Mouse (Mus musculus): ENCODE measurements around the gene Pkp1.

Gene Pkp1

DNA sequence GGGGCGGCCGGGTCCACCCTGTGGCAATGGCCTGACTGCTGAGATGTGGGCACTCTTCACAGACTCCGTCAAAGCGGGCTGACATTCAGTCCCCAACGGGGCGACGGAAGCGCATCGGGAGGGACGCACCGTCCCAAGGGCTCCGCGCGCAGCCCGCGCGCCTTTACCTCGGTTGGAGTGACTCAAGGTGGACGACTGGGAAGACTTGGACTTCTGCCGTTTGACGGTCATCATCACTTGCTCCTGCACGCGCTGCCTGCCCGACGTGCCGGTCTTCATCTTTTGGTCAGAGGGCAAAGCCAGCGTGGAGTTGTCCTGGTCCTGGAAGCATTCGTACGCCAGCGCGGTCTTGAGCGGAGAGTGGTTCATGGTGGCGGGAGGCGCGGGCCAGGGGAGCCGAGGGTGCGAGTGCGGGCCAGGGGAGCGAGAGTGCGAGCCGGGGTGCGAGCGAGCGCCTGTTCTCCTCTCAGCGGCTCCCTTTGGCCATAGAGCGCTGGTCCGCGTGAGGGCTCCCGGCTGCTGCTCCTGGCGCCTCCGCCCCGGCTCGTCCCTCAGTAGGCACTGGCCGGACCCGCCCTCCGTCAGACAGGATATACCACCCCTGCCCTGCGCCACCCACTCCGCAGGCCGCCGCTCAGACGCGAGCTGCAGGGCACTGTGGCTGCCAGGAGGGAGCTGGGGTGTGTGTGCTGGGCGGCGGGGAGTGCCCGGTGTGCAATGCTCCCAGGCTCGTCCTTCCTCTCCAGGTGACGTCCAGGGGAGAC lies at the start of gene Pkp1:
TSS of gene Pkp1 (minus strand) at position 564 of the 764 bp plus-strand sequence.
- DNase-seq: no peak

DNA sequence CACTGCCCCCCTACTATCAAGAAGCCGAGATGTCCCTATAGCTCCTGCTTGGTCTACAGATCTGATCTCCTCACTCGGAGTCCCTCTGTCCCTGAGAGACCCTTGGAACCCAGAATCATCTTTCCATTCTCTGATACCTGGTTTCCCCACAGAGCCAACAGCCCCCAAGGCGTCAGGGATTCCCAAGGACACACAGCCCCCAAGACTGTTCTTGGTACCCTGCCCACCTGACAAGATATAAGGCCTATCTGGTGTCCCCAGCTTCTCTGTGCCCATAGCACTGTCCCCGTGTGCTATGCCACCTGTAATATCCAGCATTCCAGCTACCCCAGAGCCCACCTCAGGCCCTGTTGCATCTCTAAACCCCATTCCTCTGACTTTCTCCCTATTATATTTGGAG lies 48.7 kb upstream of the Pkp1 start:
- no peak for DNase-seq

DNA sequence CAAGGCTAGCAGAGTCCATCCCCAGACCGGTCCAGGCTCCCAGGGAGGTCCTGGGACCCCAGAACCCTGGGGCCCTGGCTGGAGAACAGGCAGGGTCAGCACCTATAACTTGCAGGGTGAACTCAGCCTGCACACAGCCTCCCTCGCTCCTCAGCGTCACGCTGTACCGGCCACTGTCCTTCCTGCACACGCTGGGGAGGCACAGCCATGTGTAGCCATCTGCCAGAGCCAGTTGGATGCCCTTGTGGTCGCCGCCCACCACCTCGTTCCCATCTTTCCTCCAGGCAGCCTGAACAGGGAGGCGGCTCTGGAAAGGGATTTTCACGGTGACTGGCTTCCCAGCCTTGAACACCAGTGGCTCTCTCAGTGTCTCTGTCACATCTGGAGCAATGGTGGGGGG lies 45.6 kb upstream of the Pkp1 start:
- no peak for DNase-seq

DNA sequence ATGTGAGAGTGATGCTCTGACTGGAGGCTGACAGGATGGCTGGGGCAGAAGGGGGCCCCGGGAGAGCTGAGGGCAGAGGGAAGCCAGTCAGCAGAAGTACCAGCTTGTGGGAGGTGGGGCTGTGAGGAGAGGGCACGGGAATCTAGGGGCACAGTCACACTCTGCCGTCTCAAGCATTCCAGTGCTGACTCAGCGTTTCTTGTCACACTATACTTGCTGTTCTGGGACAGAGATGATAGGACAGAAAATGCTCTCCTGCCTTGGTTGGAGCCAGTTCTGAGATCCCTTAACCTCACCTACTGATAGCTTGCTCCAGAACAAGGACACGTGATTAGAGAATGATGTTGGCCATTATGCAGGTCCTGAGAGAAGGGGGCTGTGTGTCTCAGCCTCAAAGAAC lies 44.2 kb upstream of the Pkp1 start:
- no peak for DNase-seq

DNA sequence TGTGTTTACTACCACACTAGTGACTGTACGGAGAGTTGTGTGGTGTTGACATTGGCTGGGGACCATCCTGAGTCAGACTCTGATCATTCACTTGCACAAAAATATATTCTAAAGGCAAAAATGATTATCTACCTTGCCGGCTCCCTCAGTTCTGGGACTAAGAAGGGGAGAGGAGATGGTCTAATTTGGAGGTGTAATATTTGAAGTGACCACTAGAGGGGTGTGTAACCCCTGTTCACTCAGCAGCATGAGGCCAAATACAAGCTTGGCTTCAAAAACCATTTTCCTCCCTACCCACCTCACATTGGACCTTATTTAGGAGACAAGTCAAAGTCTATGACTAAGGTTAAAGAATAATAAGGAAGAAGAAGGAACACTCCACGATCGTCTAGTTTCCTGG lies 39.5 kb upstream of the Pkp1 start:
- DNase-seq: no peak

DNA sequence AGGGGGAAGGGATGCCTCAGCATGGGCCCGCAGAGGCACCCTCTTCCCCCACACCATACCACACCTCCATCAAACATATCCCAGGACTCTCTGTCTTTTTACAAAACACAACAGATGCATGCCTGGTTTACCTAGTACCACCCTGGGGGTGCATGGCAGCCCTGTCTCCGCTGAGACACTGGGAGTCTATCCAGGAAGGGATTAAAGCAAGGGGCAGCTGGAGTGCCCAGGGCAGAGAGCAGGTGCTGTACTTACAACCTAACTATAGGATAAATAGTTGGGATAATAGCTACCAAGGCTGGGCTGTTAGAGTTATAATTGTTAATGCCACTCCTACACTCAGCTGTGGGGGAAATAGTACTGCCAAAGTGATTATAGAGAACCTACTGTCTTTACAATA lies 29.9 kb upstream of the Pkp1 start:
- no peak for DNase-seq

DNA sequence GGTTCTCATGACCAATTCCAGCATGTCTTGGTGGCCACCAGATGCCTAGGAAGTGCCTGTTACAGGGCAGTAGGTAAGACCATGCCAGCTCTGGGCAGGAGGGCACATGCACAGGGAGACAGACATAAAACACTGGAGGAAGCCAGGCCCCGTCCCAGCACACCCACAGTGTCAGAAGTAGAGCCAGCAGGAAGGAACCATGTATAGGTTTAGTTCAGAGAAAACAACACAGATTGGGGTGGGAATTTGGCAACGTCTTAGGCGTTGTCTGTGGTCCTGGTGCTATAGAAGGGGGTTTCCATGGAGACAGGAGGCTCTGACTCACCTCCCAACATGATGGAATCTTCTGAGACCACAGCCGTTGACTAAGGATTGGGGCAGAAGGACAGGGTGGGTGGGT lies 27.2 kb upstream of the Pkp1 start:
- no peak for DNase-seq

DNA sequence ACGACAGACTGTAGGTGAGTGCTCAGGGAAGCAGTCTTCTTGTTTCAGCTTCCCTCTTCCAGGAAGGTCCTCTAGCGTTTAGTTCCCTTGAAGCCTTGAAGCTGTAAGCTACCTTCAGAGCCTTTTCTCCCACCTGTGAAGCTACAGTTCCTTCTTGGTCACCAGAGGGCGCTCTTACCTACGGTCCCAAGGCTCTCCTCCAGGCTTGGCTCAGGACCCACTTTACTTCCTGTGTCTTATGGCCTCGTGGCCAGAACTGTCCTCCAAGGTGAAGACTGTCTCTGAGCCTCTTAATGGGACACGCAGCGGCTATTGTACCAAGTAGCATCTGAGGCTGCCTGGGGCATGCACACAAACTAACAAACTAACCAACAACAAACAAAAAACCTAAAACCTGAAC lies 26.7 kb upstream of the Pkp1 start:
- peak; percentile 22 to 47 for DNase-seq

DNA sequence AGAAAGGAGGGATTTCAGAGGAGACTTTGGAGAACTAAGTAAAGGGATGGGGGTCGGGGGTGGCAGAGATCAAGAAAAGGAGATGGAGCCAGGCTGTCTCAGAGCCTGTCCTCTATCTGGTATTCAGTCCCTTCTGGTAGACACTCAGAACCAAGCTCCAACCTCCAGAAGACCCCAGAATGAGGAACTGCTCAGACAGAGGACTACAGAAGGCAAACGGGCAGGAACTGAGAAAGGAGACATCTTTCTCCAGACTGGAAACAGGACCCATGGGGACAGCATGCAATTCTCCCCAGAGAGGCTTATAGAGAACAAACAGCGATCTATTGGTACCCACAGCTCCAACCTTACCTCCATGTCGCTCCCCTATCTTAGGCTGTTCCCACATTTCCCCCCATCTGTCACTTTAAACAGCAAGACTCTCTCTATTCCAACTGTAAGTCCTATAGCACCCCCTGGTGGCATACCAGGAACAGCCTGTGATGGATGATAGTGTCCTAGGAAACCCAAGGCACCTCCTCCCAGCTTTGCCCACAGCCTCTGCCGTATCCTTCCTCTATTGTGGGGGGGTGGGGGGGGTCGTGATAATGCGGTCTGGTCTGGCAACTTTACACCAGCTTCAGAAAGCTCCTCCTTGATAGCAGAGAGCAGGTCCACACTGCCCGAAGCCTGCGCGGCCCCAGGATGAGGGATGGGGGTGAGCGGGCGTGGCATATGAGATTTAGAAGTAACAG lies 25.7 kb upstream of the Pkp1 start:
- DNase-seq: peak; percentile 36 to 71

DNA sequence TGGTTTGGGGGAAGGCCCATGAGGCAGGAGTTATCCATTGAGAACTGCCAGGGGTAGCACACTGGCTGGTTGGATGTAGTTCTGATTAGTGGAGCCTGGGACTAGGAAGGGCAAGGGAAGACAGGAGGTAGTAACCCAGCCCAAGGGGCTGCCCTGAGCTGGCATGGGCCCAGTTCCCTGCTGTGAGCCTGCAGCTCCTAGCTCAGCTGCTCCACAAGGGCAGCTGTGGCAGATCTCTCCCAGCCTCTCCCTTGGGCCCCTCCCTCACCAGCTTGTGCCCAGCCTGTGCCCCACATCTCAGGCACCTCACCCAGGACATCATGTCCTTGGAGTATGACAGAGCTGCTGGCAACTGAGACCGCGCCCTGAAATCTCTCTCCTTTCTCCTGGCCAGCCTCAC lies 24.7 kb upstream of the Pkp1 start:
- no peak for DNase-seq

DNA sequence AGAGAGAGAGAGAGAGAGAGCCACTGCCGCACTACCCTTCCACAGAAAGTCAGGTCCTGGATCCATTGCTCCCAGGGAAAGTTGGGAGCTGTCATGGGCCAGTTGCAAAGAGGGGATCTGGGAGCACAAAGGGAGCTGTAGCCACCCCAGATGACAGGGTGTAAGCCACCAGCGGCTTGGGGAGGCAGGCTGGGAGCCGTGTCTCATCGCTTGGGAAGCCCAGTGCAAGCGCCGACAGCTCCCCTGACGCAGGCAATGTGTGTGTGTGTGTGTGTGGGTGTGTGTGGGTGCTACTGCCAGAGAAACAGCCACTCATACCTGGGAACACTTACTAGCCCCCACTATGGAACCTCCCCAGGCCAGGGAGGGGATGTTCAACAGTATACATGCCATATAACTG lies 23.1 kb upstream of the Pkp1 start:
- DNase-seq: no peak

DNA sequence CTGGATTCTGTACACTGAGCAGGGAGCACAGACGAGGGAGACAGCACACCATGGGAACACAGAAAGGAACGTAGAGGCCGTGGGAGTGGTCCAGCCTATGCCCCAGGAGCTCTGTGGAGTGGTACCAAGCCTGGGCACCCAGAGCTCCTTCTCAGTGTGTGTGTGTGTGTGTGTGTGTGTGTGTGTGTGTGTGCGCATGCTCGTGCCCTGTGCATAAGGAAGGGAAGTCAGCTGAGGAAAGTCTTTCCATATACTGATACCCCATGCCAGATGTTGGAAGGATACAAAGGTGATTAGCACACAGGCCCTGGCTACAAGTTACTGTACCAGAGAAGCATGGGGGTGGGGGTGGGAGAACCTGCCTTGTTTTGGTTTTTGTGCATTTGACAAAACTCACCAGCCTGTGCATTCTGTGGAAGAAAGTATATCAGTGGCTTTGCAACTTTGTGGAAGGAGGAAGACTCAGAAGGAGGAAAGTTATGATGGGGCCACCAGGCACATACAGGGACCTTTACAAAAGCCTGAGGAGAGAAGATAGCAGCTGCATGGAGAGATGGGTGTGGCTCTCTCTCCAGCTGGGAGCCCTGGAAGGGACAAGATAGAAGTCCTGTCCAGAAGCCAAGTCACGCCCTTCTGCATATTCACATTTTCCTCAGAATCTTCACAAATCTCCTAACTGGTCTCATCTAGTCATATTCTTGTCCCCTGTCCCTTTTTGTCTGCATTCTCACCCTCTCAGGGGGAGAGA lies 22.4 kb upstream of the Pkp1 start:
- DNase-seq: no peak

DNA sequence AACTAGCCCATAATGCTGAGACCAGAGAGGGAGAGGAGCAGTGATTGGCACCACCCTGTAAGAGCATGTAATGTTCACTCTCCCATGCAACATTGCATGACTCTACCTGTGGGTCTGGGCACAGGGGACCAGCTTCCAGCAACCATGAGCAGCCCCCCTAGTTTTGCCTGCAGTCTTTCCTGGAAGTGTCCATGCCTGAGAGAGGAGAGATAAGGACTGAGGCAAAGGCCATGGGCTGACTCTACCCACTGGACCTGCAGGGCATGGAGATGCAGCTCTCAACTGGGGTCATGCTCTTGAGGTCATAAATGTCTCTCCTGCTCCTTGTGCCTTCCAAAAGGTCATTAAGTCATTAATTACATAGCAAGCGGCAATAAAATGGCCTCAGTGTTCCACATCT lies 17.1 kb upstream of the Pkp1 start:
- DNase-seq: no peak

DNA sequence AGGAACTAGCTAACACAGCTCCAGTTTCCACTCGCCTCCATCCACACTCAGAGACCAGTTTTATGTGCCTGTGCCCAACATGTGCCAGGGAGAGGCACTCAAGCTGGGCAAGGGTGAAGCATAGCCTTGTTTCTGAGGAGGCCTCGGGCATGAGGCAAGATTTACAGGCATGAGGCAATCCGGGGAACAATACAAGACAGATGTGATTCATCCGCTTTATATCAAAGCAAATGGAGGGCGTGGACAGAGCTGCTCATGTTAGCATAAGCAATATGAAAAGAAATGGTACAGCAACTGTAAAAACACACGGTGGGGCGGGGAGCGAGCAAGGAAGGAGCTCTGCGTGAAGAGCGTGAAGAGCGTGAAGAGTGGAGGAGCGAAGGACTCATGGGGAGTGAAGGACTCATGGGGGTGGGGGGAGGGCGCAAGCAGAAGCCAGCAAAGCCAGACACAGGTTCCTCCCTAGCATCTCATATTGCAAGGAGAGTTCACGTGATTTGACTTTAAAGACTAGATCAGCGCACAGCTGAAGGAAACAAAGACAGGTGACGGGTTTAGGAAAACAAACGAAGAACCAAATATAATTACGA lies 14.8 kb upstream of the Pkp1 start:
- DNase-seq: no peak

DNA sequence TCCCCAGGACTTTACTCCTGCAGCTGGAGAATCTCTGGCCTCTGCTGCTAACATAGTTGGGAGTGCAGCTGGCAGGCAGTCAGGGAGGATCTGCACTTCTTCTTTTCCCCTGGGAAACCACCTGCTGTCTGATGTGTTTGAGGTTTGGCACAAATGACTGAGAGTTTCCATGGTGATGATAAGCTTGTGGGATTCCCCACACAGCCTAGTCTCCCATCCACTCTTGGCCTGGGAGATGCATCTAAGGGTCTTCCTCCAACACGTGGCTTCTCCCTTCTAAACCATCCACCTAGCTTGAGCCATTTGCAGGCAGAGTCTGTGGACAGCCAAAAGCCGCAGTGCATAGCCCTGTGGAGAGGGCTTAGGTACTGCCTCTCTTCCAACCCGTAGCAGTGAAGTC lies 10.9 kb upstream of the Pkp1 start:
- no peak for DNase-seq

DNA sequence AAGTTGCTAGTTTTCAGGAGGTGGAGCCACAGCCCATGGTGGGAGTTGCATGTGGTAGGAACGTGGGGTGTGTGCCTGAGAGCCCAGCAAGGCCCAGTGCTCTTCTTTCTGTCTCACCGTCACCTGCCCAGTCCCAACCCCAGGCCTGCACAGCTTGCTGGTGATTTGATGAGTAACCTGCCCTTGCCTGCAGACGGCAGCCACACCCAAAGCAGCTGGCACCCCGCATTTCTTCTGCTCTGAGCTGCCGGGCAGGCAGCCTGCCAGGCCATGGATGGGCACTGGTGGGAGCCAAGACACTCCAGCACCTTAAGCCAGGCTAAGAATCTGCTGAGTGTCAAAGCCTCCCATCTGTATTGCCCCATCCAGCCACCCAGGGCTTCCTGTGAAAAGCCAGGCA lies 6.8 kb upstream of the Pkp1 start:
- DNase-seq: no peak

DNA sequence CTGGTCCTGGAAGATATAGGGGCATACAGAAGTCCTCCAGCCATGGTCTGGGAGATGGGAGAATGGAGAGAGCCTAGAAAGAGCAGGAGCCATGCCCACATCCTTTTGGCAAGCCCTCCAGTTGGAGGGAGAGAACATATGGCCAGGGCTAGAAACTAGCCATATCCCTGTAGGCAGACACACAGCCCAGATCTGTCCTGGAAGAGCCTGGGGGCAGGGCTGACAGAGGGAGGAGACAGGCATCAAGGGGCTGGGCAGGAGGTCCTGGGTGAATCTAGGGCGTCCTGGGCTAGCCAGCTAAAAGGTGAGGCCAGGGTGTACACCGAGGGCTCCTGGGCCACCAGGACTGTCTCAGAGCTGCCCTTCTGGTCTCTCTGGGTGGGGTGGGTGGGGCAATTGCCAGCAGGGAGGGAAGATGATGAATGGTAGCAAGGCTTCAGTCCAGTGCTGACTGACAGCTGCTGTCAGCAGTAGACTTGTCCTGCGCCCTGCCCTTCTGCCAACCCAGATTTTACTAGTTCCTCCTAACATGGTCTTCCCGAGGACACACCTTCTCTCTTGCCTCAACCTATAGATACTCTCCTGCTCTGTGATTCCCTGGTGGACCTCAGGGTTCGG lies 5.5 kb upstream of the Pkp1 start:
- DNase-seq: no peak

DNA sequence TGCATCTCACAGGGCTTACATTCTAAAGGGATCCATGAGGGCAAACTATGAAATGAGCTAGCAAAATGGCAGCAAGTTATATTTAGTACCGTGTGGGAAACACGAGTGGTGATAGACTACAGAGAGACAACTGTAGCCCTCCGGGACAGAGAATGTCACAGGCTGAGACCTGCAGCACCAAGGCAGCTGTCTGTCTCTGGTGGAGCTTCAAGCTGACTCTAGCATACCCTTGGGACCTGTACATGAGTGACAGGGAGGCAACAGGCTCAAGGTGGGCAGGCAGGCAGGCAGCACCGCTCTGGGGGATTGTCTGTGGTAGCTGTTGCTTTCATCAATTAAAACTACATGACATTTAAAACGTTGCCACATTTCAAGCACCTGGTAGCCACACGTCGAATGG lies 4.2 kb upstream of the Pkp1 start:
- DNase-seq: no peak

DNA sequence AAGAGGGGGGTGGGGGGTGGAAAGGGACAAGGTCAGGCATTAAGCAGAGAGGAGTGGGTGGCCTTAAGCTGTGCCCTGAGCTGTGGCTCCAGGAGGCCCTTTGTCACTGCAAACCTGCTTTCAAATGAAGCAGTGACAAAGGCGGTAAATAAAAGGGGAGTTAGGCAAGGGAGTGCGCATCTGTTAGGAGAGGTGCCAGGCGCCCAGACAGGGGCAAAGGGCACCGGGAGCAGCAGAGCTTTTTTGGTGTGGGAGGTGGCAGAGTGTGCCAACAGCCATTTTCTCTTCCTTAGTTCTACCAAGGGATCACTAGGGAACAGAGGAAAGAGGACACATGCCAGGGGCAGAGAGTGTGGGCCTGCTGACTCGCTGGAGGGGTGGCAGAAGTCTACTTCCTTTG lies 1.8 kb downstream of the Pkp1 start:
- DNase-seq: no peak

DNA sequence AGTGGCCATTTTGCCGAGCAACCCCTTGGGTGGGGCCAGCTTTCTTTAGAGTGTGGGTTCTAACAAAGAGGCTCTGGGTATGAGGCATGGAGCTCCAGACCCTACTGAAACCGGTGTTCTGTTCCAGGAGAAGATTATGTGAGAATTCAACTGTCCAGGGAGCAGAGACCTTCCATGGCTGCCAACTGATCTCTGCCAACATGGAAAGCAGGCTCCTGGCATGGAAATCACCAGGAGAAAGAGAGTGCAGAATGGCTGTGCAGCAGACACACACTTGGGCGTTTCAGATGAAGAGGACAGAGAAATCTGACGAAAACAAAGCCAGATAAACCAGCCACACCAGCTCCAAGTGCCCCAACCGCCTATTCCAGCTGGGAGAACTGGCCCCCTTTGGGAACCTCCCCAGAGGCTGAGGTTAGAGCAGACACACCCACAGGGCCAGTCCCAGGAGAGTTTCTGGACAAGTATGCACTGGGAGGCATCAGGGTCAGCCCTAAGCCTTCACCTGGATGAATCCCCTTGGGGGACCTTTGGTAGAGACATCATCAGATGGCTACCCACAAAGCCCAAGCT lies 2.4 kb downstream of the Pkp1 start:
- no peak for DNase-seq

DNA sequence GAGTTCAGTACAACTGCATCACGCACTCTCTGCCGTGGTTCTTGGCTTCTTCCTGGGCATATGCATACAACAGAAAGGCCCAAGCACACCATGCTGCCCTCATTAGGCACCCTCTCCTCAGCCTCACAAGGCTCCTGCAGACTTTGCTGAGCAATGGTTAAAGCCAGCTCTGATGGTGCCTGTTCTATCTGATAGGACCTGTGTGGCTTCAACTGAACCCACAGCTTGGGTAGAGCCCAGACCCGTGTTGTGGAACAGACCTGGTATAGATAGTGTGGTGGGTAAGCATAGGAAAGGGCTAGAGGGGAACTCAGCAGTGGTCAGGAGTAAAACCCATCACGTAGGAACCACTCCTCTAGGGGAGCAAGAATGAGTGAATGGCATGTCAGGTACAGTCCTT lies 5.3 kb downstream of the Pkp1 start:
- no peak for DNase-seq

DNA sequence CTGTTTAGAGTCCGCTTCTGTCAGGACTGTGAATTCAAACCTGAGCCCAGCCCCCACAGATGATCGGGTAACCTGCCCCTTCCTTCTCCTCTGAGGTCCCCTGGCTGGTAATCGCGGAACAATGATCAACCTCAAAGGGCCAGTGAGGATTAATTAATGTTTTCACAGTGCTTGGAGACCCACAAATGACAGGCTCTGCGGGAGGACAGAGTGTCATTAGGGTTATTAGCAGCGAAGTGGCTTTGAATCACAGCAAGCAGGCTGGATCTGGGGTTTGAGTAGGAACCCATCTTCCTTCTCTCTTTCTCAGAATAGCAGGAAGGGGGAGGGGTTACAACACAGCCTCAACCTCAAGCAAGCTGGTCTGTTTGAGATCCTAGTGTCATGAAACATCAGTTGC lies 9.6 kb downstream of the Pkp1 start:
- DNase-seq: no peak

DNA sequence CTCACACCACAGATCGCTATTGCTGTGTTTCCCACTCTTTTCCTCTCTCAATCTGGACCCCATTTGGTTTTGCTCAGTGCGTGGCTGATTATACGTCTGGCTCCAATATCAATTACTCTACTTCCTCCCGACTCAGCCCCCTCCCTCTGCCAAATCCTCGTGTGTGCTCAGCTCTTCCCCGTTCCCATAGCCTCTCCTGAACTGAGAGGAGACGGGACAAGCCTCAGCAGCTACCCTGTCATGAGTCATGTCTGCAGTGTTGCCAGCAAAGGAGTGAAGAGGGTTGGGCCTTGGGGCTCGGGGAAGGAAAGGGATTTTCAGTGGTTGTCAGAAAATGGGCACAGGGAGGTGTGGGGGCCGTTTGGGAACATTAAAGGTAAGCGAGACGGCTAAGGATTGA lies 12.3 kb downstream of the Pkp1 start:
- peak in 1 of 2 experiments; percentile 17 for DNase-seq

Measured in lung, adult 18-20 months (tissue).